Mouse (Mus musculus) embryonic facial prominence, embryonic 11.5 days (tissue): ENCODE results near the gene Slc3a1. TPM values are rescaled to one million over a fixed set of nuclear protein-coding genes. Genes with fewer than 3 reads are reported as not detected.

Experiments
- ATAC-seq: fragments of 200-750 bp; cut with Nextera tagmentation; replicated peaks from 2 replicates; pipeline ENCODE4 v1.8.0; 2017; ENCODE audit warnings: low read depth; ENCODE audit not compliant: insufficient number of reproducible peaks, low FRiP score, low TSS enrichment
- DNase-seq: peaks from one replicate; pipeline ENCODE4 v3.0.0-alpha.2; 2015; ENCODE audit warnings: low spot score
- H3K27ac ChIP-seq: fragments of 300-500 bp; sonication (generic); replicated peaks from 2 replicates; pipeline ENCODE4 v1.5.1; 2014; ENCODE audit warnings: mild to moderate bottlenecking, low read depth, low read length, control low read depth
- H3K27me3 ChIP-seq: fragments of 300-500 bp; sonication (generic); 2 replicates; pipeline ENCODE4 v1.6.1; 2014; ENCODE audit warnings: mild to moderate bottlenecking, low read length, moderate library complexity, mixed read lengths; ENCODE audit not compliant: control insufficient read depth, insufficient read depth
- H3K36me3 ChIP-seq: fragments of 300-500 bp; sonication (generic); replicated peaks from 2 replicates; pipeline ENCODE4 v1.6.1; 2014; ENCODE audit warnings: low read depth, mild to moderate bottlenecking, low read length, moderate library complexity, mixed read lengths; ENCODE audit not compliant: control insufficient read depth, insufficient read depth
- H3K4me1 ChIP-seq: fragments of 300-500 bp; sonication (generic); 2 replicates; pipeline ENCODE4 v1.6.1; 2014; ENCODE audit warnings: low read length, mixed read lengths; ENCODE audit not compliant: control insufficient read depth, insufficient read depth
- H3K4me2 ChIP-seq: fragments of 300-500 bp; sonication (generic); 2 replicates; pipeline ENCODE4 v1.6.1; 2014; ENCODE audit warnings: low read depth, mild to moderate bottlenecking, control low read depth, low read length, moderate library complexity
- H3K4me3 ChIP-seq: fragments of 300-500 bp; sonication (generic); 2 replicates; pipeline ENCODE4 v1.5.1; 2014; ENCODE audit warnings: low read depth, low read length, control low read depth
- H3K9ac ChIP-seq: fragments of 300-500 bp; sonication (generic); replicated peaks from 2 replicates; pipeline ENCODE4 v1.6.1; 2014; ENCODE audit warnings: mild to moderate bottlenecking, control low read depth, low read length
- H3K9me3 ChIP-seq: fragments of 300-500 bp; sonication (generic); replicated peaks from 2 replicates; pipeline ENCODE4 v1.6.1; 2016; ENCODE audit warnings: mild to moderate bottlenecking, low read length, inconsistent platforms, mixed read lengths; ENCODE audit not compliant: control insufficient read depth
- WGBS: fragments of 180-500 bp; shearing (Covaris S2); extraction: QIAGEN DNeasy Blood & Tissue Kit; methylation state at CpG from one replicate; pipeline ENCODE4 v1.1.7; 2014; 5-methylcytosine and 5-hydroxymethylcytosine counted together
- polyA plus RNA-seq: library from polyadenylated mRNA; unstranded; fragments of >200 nt; fragmentation: Nextera tagmentation; extraction: Ambion mirVana; gene quantifications from 2 replicates; pipeline ENCODE4 v1.2.1, GENCODE M21; 2014

The Slc3a1 gene
- polyA plus RNA-seq, 1 experiment from 2014 or later, result 0.35 TPM

DNA sequence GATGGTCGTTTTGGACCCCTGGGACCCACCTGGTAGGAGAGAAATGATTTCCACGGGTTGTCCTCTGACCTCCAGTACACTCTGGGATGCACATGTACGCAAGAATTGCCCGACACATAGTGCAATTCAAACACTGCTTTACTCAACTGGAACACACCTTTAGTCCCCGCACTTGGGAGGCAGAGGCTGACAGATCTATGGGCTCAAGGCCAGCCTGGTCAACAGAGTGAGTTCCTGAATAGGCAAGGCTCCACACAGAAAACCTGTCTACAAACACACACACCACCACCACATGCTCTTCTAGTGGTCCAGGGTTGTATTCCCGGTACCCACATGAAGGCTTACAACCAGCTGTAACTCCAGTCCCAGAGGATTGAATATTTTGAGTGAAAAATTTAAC lies 3.0 kb upstream of the Slc3a1 start:
- DNase-seq (no peak), ATAC-seq (no peak)
- no peaks in the 10 kb centered on the region for H3K27me3 ChIP-seq

DNA sequence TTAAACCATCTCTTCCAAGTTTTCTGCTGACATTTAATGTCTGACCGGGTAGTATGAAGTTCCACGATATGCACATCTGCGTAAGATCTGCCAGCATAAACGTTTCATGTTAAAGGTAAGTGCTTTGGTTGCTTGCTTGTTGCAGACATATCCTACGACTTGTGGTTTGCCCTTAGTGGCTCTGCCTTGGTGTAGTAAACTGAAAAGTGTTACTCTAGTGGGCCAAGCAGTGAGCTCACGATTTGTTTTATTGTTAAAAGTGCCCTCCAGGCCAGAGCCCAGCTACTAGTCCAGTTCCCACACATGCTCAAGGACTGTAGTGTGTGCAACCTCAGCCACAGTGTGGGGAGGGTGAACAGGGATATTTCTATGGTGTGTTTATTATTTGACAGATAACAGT lies 1.7 kb upstream of the Slc3a1 start:
- Histone ChIP-seq H3K9me3 (no peaks in the 10 kb centered on the region), H3K4me3 (no peak overlapping the region), H3K9ac (no peak overlapping the region), H3K36me3 (no peaks in the 10 kb centered on the region), H3K4me1 (no peaks in the 10 kb centered on the region), H3K27me3 (no peaks in the 10 kb centered on the region), H3K4me2 (no peak overlapping the region), H3K27ac (no peak overlapping the region)
- WGBS, result 86% methylated on average over 6 of the region's 6 CpGs
- DNase-seq (no peak), ATAC-seq (no peak)

More for the DNA sequence above, 3.0 kb upstream of the Slc3a1 start:
- H3K4me3 ChIP-seq, result no peak overlapping the region
- H3K9ac ChIP-seq, result no peak overlapping the region
- H3K4me2 ChIP-seq, result no peak overlapping the region
- WGBS, result 90% methylated on average over 6 of the region's 6 CpGs
- no peaks in the 10 kb centered on the region for H3K36me3 ChIP-seq
- H3K9me3 ChIP-seq, result no peaks in the 10 kb centered on the region
- no peaks in the 10 kb centered on the region for H3K4me1 ChIP-seq
- no peak overlapping the region for H3K27ac ChIP-seq

DNA sequence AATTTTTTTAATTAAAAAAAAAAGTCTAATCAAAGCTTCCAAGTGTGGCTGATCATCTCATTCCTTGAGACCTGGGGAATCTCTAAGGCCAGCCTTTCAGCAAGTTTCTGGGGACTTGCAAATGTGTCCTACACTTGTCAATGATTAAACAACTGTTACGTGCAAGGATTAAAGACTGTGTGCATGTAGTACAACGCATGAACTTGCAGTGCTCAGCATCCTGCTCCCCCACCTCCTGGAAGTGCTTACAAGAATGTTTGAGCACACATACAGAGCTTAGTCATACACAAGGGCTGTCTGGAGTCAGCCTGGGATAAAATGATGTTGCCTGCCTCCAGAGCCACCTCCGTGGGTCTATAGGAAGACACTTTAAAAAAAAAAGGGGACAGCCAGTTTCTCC lies 929 bp upstream of the Slc3a1 start:
- Histone ChIP-seq H3K9ac (no peak overlapping the region), H3K9me3 (no peaks in the 10 kb centered on the region), H3K4me2 (no peak overlapping the region), H3K27me3 (no peaks in the 10 kb centered on the region), H3K4me1 (no peaks in the 10 kb centered on the region), H3K4me3 (no peak overlapping the region), H3K36me3 (no peaks in the 10 kb centered on the region), H3K27ac (no peak overlapping the region)
- no peak for ATAC-seq
- 88% methylated on average over 3 of the region's 3 CpGs for WGBS
- DNase-seq, result no peak

GRCm38 (mm10) chr17:85028797-85029196 lies 621 bp downstream of the Slc3a1 start:
- no peaks in the 10 kb centered on the region for H3K36me3 ChIP-seq
- H3K4me1 ChIP-seq, result no peaks in the 10 kb centered on the region
- no peak overlapping the region for H3K9ac ChIP-seq
- no peak for ATAC-seq
- H3K27me3 ChIP-seq, result no peaks in the 10 kb centered on the region
- WGBS, result 95% methylated on average over 10 of the region's 10 CpGs
- DNase-seq, result no peak
- no peak overlapping the region for H3K4me2 ChIP-seq
- no peak overlapping the region for H3K27ac ChIP-seq
- no peak overlapping the region for H3K4me3 ChIP-seq
- H3K9me3 ChIP-seq, result no peaks in the 10 kb centered on the region

DNA sequence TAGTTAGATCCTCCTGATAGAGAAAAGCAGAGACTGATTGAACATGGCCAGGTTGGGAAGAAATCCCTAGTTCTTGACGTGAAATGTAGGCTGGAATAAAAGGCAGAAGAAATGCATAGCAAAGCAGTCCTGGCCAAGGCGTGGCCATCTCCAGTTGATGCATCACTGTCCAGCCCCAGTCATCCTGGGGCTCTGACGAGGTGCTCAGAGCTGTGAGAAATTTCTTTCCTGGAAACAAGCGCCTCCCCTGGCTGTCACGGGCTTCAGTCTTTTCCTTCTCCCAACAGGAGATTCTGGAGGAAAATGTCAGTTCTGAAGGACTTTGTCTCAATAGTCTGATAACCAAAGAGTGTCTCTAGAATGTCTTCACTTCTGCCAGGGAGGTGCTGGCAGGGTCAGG lies 2.5 kb downstream of the Slc3a1 start:
- Histone ChIP-seq H3K36me3 (no peaks in the 10 kb centered on the region), H3K27me3 (no peaks in the 10 kb centered on the region)
- ATAC-seq, result no peak

GRCm38 (mm10) chr17:85033087-85033486 lies 4.9 kb downstream of the Slc3a1 start:
- WGBS, result 85% methylated on average over 3 of the region's 3 CpGs
- DNase-seq (no peak), ATAC-seq (no peak)
- no peak overlapping the region for H3K4me3 ChIP-seq
- no peak overlapping the region for H3K4me2 ChIP-seq
- H3K27ac ChIP-seq, result no peak overlapping the region
- no peaks in the 10 kb centered on the region for H3K9me3 ChIP-seq
- H3K4me1 ChIP-seq, result no peaks in the 10 kb centered on the region
- H3K36me3 ChIP-seq, result no peaks in the 10 kb centered on the region
- no peak overlapping the region for H3K9ac ChIP-seq
- H3K27me3 ChIP-seq, result no peaks in the 10 kb centered on the region

More for the DNA sequence above, 2.5 kb downstream of the Slc3a1 start:
- Histone ChIP-seq H3K27ac (no peak overlapping the region), H3K4me1 (no peaks in the 10 kb centered on the region), H3K4me3 (no peak overlapping the region), H3K4me2 (no peak overlapping the region), H3K9me3 (no peaks in the 10 kb centered on the region), H3K9ac (no peak overlapping the region)
- 81% methylated on average over 5 of the region's 5 CpGs for WGBS
- no peak for DNase-seq

DNA sequence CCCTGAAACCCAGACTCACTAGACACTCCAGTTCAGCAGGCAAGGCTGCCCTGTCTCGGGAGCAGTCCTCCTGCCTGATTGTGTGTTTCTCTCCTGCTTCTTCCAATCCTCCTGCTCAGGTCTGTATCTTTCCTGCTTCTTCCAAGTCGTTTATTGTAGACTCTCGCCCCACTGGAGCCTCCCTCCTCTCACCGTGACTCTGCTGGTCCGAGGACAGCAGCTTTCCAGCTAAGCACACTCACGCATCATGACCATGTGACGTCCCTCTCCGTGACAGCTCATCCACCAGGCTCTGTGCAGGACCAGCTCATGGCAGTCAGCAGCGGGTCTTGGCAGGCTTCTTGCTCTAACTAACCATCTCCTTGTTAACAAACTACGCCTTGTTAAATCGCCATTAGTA lies 5.9 kb downstream of the Slc3a1 start:
- H3K27ac ChIP-seq, result no peak overlapping the region
- no peak for DNase-seq
- ATAC-seq, result no peak
- no peak overlapping the region for H3K4me3 ChIP-seq
- no peaks in the 10 kb centered on the region for H3K36me3 ChIP-seq
- 69% methylated on average over 11 of the region's 11 CpGs for WGBS
- H3K4me2 ChIP-seq, result no peak overlapping the region
- H3K9ac ChIP-seq, result no peak overlapping the region
- no peaks in the 10 kb centered on the region for H3K9me3 ChIP-seq
- no peaks in the 10 kb centered on the region for H3K27me3 ChIP-seq
- H3K4me1 ChIP-seq, result no peaks in the 10 kb centered on the region

- H3K4me2 ChIP-seq, result no peak overlapping the region
- H3K27ac ChIP-seq, result no peak overlapping the region
- no peaks in the 10 kb centered on the region for H3K4me1 ChIP-seq
- H3K9ac ChIP-seq, result no peak overlapping the region
- H3K36me3 ChIP-seq, result no peaks in the 10 kb centered on the region
- H3K4me3 ChIP-seq, result no peak overlapping the region
- no peaks in the 10 kb centered on the region for H3K9me3 ChIP-seq
- DNase-seq (no peak), ATAC-seq (no peak)
- H3K27me3 ChIP-seq, result no peaks in the 10 kb centered on the region
- 86% methylated on average over 5 of the region's 5 CpGs for WGBS
These were observed 9.7 kb downstream of the Slc3a1 start for GRCm38 (mm10) chr17:85037855-85038254.
